Mouse (Mus musculus) layer of hippocampus, adult 18-20 months (tissue): Measurements from ENCODE around the gene Trpm3. TPM values are rescaled to one million over a fixed set of nuclear protein-coding genes. Genes with fewer than 3 reads are reported as not detected.
A peak's percentile ranks its signal among the peaks of the same experiment; 100 is the strongest.

Experiments used
- DNase-seq, 2 experiments: peaks; one replicate each; pipeline ENCODE4 v3.0.0; 2022; ENCODE audit warnings: low spot score in 2 of 2
- total RNA-seq, 2 experiments: library from RNA; stranded (reverse); gene quantifications; 2 replicates each; pipeline ENCODE4 v1.2.3; 2021

Trpm3 gene
- total RNA-seq, 2 experiments from 2014 or later: 56.8 to 61.7 TPM

DNA sequence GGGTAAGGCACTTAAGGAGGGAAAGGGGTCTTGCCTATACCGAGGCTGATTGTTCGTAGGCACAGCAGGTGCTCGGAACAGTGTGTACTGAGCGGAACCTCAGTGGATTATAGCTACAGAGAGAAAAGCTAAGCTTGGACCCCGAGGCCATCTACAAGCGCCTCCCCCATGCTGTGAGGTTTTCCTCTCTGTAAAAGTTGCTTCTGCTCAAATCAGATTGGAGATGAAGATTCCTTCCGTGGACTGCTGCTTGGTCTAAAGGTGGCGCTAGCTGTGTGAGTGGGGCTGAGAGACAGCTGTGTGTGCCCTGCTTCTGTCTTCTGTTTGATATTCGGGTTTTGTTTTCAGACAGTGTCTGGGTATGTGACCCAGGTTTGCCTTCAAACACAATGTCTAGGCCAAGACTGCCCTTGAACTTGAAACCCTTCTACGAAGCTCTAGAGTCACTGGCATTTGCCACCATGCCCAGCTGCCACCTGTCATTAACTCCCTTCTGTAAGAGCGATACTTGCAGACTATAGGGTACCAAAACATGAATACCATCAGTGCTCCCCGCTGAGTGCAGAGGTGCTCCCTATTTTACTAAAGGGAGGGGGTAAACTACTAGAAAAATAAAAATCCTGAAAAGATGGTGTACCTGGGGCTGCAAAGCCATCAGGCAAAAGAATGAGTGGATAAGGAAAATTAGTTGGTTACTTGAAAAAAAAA lies 823.3 kb downstream of the Trpm3 start:
- no peak for DNase-seq

DNA sequence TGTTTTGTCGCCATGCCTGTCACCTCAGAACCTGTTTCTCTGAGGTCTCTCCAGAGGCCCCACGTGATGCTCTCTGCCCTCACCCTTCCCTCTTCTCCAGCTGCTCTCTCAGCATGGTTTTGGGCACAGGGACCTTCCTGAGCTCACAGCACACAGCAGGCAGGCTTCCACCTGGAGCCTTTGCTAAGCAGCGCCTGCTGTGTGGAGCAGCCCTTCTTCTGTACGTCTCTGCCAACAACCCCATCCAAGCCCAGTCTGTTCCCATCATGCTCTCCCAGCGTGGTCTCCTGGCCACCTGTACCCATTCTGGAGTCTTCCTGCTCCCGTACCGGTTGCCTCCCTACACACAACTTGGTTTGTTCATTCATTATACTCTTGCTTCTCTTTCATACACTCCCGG lies 823.9 kb downstream of the Trpm3 start:
- DNase-seq: no peak

GRCm38 (mm10) chr19:22963726-22964398 lies 825.0 kb downstream of the Trpm3 start:
- no peak for DNase-seq

- peak; percentile 44 to 86 for DNase-seq
Observed at GRCm38 (mm10) chr19:22965470-22965869, 826.6 kb downstream of the Trpm3 start.

GRCm38 (mm10) chr19:22973294-22973693 lies 834.4 kb downstream of the Trpm3 start:
- DNase-seq: peak in 1 of 2 experiments; percentile 69

DNA sequence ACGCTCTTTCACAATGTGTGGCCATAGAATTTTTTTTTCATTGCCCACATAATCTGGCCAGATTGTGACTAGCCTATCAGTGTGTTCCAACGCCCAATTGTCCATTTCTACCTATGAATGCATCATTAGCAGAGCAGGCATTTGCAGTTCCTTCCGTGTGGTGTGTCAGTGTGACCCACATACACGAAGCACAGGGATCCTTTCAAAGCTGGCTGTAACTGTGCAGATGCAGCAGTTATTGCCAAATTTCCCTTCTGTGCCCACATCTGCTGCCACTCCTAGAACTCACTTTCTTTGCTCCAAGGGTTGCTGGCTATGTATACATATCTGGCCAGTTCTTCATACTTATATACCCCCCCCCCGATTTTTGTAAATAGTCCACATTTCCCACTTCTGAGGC lies 834.9 kb downstream of the Trpm3 start:
- no peak for DNase-seq

DNA sequence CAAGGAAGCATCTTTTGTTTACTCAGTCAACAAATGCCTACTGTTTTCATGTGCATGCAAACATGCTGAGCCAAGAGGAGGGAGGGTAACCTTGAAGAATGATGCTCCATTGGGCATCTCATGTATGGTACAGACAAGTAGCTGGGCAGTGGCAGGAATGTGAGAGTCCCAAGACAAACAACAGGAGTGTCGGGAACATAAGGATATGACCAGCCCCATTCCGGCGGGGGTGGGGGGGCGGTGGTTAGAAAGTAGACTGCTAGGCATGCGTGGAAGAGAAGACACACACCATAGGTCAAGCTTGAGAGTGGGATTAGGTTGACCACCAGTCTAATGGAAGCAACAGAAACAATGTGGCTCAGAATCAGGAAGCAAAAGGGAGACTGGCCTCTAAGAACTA lies 837.0 kb downstream of the Trpm3 start:
- DNase-seq: no peak

GRCm38 (mm10) chr19:22977508-22977907 lies 838.7 kb downstream of the Trpm3 start:
- peak in 1 of 2 experiments; percentile 56 for DNase-seq

DNA sequence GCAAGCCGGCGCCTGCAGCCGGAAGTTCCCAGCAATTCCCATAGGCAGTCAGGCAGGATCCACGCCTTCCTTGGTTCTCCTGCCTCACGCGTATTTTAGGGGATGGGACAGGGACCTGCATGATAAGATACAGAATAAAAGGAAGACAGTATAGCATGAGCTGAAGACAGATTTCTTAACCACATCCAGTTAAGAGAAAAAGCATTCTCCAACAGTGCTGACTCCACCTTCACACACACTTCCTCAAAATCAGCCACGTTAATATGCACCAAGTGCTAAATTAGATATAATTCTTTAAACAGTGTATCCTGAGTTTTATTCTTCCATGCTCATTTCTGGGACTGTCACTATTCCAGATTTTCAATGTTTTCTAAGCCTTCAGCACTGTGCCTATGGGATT lies 839.9 kb downstream of the Trpm3 start:
- no peak for DNase-seq

GRCm38 (mm10) chr19:22979191-22979590 lies 840.3 kb downstream of the Trpm3 start:
- DNase-seq: no peak

- DNase-seq: peak in 1 of 2 experiments; percentile 68
Observed at GRCm38 (mm10) chr19:22987914-22988313, 849.1 kb downstream of the Trpm3 start.

DNA sequence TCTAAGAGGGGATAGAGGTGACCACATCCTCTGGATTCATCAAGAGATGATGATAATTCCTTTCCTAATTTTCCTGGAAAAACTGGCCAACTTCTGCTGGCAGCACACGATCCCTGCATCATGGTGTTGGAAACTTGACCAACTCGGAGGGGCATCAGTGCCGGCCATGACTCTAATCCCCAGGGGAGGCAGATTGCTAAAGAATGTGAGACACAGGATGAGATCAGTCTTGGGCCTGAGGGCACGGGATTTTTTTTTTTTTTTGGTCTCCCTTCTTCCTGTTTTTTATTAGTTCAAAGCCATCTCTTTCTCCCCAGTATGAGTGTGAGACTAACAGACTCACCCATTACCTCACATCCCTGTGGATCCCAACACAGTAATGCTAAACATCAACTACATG lies 855.1 kb downstream of the Trpm3 start:
- no peak for DNase-seq

DNA sequence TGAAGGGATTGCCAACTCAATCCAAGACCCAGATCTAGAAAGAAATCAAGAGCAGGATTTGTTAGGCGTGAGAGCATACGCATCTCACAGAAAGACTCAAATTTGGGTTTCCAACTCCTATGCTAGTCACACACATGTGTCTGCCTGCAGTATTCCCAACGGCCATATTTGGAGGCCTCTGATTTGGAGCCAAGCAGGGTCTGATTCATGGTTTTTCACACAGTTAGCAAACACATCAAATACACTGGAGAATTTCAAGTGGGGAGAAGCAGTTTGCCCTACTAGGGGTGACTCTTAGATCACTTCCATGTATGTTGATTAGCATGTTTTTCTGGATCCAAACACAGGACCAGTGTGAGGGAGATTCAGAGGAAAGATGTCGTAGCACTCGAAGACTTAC lies 855.7 kb downstream of the Trpm3 start:
- no peak for DNase-seq

- no peak for DNase-seq
Observed at GRCm38 (mm10) chr19:23000293-23000692, 861.4 kb downstream of the Trpm3 start.

DNA sequence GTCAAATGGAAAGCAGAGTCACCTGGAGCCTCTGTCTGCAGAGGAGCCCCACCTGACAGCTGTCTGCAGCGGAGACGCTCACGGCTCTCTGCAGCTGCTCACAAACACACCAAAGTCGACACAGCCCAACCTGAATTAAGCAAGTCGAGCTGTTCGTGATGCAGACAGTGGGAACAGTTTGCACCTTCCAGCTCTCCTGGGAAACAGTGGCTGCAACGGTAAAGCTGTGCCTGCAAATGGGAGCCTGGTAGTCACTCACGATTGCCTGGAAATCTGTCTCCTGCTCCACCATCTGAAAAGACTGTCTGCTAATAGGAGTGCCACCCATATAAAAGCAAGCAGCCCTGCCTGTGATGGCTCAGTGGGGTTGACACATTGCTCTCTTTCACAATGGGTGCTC lies 865.0 kb downstream of the Trpm3 start:
- peak; percentile 51 to 77 for DNase-seq

- DNase-seq: no peak
Observed at GRCm38 (mm10) chr19:23005851-23006250, 867.0 kb downstream of the Trpm3 start.

DNA sequence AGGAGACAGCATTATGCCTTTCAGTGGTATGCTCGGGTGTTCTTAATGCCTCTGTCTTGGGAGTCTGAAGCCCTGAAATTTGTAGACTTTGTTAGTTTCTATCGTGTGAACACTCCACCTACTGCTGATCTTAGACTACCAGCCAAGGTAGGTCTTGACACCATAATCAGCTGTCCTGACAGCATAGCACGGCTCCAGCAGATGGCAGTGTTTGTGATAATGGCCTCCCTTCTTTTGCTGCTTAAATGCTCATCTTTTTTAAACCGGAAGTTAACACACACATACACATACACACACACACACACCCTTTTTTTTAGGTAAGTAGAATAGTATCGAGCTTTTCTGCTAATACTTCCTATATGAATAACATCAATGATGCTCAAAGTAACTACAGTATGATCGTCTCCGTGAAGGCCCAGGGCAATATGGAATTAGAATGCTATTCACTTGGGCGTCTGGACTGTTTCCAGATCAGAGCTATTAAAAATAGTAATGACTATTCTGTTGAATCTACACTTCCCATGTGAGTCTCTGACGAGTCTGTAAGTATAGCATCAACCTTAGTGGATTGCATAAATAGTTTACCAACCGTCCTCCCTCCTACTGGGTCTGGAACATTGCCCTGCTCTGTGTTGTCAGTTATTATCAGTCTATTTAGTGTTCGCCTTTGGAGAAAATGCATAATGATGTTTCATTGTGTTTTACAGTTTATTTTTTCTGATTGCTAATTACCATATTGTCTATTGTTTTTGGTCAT lies 867.8 kb downstream of the Trpm3 start:
- peak in 1 of 2 experiments; percentile 67 for DNase-seq

- no peak for DNase-seq
Observed at GRCm38 (mm10) chr19:23013695-23014094, 874.8 kb downstream of the Trpm3 start.

- peak in 1 of 2 experiments; percentile 51 for DNase-seq
Observed at GRCm38 (mm10) chr19:23015516-23015915, 876.7 kb downstream of the Trpm3 start.

GRCm38 (mm10) chr19:23018186-23018727 lies 879.4 kb downstream of the Trpm3 start:
- no peak for DNase-seq

GRCm38 (mm10) chr19:23022902-23023301 lies 884.1 kb downstream of the Trpm3 start:
- DNase-seq: no peak
